Mouse (Mus musculus) brown adipose tissue, adult 24 weeks (tissue): Measurements from ENCODE around the gene Cuedc2. TPM values are rescaled to one million over a fixed set of nuclear protein-coding genes. Genes with fewer than 3 reads are reported as not detected.

Experiments
- H3K27ac ChIP-seq: fragments of 200-500 bp; replicated peaks from 2 replicates; pipeline ENCODE4 v1.5.1; 2012; ENCODE audit warnings: low read depth, mild to moderate bottlenecking, low read length
- H3K4me1 ChIP-seq: fragments of 200-500 bp; 2 replicates; pipeline ENCODE4 v1.6.1; 2012; ENCODE audit warnings: low read length, mixed read lengths; ENCODE audit not compliant: control insufficient read depth, insufficient read depth, insufficient read length
- H3K4me3 ChIP-seq: fragments of 200-500 bp; 2 replicates; pipeline ENCODE4 v1.5.1; 2012; ENCODE audit warnings: low read depth, mild to moderate bottlenecking, low read length, moderate library complexity; ENCODE audit not compliant: insufficient read depth
- polyA plus RNA-seq: library from polyadenylated mRNA; stranded (reverse); fragments of >200 nt; gene quantifications from 2 replicates; pipeline ENCODE4 v1.2.4, GENCODE M21; 2012; ENCODE audit not compliant: missing spikeins, insufficient read depth, insufficient read length

Cuedc2 gene
- polyA plus RNA-seq, 1 experiment, result 61.9 TPM

- peak overlapping the region; percentile 78 for H3K4me3 ChIP-seq
- no peak overlapping the region for H3K27ac ChIP-seq
- no peaks in the 10 kb centered on the region for H3K4me1 ChIP-seq
Observed at GRCm38 (mm10) chr19:46349550-46349949, 11.0 kb upstream of the Cuedc2 start.

DNA sequence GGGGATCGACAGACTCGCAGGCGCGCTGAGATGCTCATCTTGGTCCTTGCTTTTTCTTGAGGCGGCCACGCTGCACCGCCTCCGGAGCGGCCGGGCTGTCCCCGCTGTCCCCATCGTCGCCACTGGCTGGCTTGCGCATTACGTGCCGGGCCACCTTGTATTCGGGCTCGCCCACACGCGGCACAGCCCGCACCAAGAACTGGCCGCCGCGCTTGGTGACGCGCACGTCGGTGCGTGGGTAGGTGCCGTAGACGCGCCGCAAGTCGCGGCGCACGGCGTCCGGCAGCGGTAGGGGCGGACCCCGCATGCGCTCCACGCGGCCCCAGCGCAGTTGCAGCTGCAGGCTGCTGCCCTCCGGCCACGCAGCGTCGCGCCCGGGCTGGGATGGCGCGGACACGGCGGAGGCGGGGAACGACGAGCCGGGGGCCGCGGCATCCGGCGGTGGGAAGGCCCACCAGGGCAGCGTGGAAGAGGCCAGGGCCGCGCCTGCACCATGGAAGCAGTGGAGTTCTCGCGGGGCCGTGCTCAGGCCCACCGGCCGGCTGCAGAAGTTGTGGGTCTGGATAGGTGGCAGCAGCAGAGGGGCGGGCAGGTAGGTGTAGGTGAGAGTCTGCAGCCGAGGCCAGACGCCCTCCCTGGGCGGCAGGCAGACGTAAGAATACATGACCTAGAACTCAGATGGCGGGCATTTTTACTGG is 10.4 kb upstream of the Cuedc2 start:
- peak overlapping the region; percentile 78 for H3K4me3 ChIP-seq
- no peaks in the 10 kb centered on the region for H3K4me1 ChIP-seq
- 0 out of 2 replicates have a peak overlapping the region, but pooled peaks have one; percentile 14 for H3K27ac ChIP-seq

GRCm38 (mm10) chr19:46347936-46348668 is 9.6 kb upstream of the Cuedc2 start:
- no peaks in the 10 kb centered on the region for H3K4me1 ChIP-seq
- peak overlapping the region; percentile 78 for H3K4me3 ChIP-seq
- H3K27ac ChIP-seq, result 0 out of 2 replicates have a peak overlapping the region, but pooled peaks have one; percentile 14

- H3K4me3 ChIP-seq, result no peak overlapping the region
- no peaks in the 10 kb centered on the region for H3K4me1 ChIP-seq
- H3K27ac ChIP-seq, result no peak overlapping the region
Observed at GRCm38 (mm10) chr19:46347146-46347545, 8.6 kb upstream of the Cuedc2 start.

GRCm38 (mm10) chr19:46344710-46345419 is 6.4 kb upstream of the Cuedc2 start:
- H3K4me3 ChIP-seq, result no peak overlapping the region
- no peaks in the 10 kb centered on the region for H3K4me1 ChIP-seq
- no peak overlapping the region for H3K27ac ChIP-seq

DNA sequence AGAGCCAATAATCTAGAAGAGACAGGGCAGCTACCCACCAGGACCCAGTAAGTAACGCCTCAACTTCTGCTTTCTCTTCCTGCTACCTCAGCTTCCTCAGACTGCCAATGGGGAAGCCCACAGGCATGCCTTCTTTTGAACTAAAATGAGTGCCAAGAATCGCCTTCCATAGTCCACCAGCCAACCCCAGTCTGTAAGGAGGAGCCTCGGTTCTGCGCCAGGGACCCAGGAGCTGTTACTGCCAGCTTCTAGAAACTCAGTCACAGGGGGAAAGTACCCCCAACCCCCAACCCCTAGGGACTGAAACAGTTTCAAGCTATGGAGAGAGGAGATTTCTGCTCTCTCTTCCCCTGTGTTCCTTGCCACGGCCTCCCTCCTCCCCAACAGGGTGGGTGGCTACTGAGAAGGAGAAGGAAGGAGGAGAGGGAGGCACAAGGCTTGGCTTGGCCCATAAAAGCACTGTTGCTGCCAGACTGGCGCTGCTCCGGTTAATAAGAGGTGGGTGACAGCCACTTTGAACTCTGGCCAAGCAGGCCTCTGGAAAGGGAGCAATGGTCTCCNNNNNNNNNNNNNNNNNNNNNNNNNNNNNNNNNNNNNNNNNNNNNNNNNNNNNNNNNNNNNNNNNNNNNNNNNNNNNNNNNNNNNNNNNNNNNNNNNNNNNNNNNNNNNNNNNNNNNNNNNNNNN is 927 bp upstream of the Cuedc2 start:
- Histone ChIP-seq H3K4me3 (peak overlapping the region; percentile 50; the same call in 1 of the 2 replicates), H3K27ac (peak overlapping the region; percentile 75), H3K4me1 (no peaks in the 10 kb centered on the region)

DNA sequence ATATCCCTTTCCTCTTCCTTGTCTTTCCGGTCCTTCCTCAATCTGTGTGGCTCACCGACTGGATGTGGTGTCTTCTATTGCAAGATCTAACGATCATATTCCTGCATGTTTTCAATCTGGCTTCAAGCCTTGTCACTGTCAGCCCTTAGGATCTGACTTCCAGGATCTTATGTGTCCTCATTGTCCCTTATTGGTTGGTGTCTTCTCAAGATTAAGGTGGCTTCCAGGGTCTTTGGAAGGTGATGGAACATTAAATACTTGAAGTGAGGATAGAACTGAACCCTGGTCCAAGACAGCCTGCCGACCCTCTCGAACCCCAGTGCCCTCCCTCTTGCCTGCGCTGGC is 412 bp upstream of the Cuedc2 start:
- peak overlapping the region; percentile 75 for H3K27ac ChIP-seq

DNA sequence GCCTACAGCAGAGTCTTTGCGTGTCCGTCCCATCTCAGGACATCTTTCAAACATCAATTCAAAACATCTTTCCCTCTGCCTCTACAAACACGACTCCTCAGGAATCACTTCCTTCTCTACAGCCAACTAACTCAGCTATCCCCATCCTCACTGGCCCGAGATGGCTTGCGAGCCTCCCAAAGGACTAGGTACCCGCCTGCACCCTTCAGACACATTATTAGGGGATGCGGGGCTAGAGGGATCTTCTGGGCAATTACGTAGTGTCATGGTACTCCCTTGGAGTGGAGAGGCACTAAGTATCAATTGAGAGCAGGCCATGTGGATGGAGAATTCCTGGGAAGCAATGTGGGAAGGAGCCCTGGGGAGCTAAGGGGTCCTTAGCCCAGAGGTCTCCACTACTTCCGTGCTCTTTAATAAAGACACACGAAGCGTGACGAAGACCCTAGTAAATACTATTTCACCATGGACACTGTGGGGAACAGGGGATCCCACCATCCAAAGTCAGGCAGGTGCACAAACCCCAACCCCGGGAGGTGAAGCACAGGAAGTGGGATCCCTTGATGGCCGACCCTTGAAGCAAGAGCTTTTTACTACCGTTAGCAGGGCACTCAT is 677 bp downstream of the Cuedc2 start:
- 0 out of 2 replicates have a peak overlapping the region, but pooled peaks have one; percentile 28 for H3K27ac ChIP-seq
- no peaks in the 10 kb centered on the region for H3K4me1 ChIP-seq
- H3K4me3 ChIP-seq, result peak overlapping the region; percentile 95

More for the DNA sequence above, 412 bp upstream of the Cuedc2 start:
- Histone ChIP-seq H3K4me1 (no peaks in the 10 kb centered on the region), H3K4me3 (peak overlapping the region; percentile 50)

- Histone ChIP-seq H3K27ac (no peak overlapping the region), H3K4me1 (peaks cover 3% of the 10 kb centered on the region; the same call in 1 of the 2 replicates), H3K4me3 (no peak overlapping the region)
Observed at GRCm38 (mm10) chr19:46333906-46334305, 4.6 kb downstream of the Cuedc2 start.

GRCm38 (mm10) chr19:46332721-46333339 is 5.7 kb downstream of the Cuedc2 start:
- H3K4me1 ChIP-seq, result peaks cover 3% of the 10 kb centered on the region; the same call in 1 of the 2 replicates
- H3K4me3 ChIP-seq, result no peak overlapping the region
- no peak overlapping the region for H3K27ac ChIP-seq

DNA sequence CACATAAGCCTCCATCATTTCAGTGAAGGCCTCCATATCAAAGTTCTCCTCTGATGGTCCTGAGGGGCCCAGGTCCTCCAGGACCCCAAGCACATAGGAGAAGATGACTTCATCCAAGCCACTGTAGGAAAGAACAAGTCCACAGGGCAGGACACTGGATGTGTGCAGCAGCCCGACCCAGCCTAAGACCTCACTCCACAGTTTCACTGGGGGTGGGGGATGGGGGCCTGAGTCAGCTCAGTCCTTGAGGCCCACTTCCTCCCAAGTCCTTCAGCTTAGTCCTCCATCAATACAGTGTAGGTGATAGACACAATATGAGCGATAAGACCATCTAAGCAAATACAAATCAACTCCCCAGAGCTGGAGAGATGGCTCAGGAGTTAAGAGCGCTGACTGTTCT is 6.6 kb downstream of the Cuedc2 start:
- Histone ChIP-seq H3K4me1 (peaks cover 3% of the 10 kb centered on the region; the same call in 1 of the 2 replicates), H3K27ac (no peak overlapping the region), H3K4me3 (no peak overlapping the region)

- no peak overlapping the region for H3K27ac ChIP-seq
- H3K4me3 ChIP-seq, result no peak overlapping the region
- peaks cover 7% of the 10 kb centered on the region; the same call in 1 of the 2 replicates for H3K4me1 ChIP-seq
Observed at GRCm38 (mm10) chr19:46331326-46331725, 7.2 kb downstream of the Cuedc2 start.

- Histone ChIP-seq H3K27ac (no peak overlapping the region), H3K4me3 (no peak overlapping the region), H3K4me1 (peaks cover 7% of the 10 kb centered on the region; the same call in 1 of the 2 replicates)
Observed at GRCm38 (mm10) chr19:46330696-46331095, 7.8 kb downstream of the Cuedc2 start.

GRCm38 (mm10) chr19:46329951-46330350 is 8.6 kb downstream of the Cuedc2 start:
- Histone ChIP-seq H3K27ac (no peak overlapping the region), H3K4me3 (no peak overlapping the region; the same call in 1 of the 2 replicates), H3K4me1 (peaks cover 7% of the 10 kb centered on the region; the same call in 1 of the 2 replicates)
